Mouse (Mus musculus): ENCODE data around the gene Mfsd4b3.
"Not testable (repeated sequence)": the region's sequence is repeated elsewhere in the genome, so short reads cannot be mapped to it uniquely, and the experiment has no call there.

Gene Mfsd4b3

GRCm38 (mm10) chr10:39924556-39924955 lies 35.4 kb downstream of the Mfsd4b3 start:
- in situ Hi-C loops (cut with MboI), result not testable (repeated sequence)

- in situ Hi-C loops (cut with MboI), result no loop called here
Observed at GRCm38 (mm10) chr10:39912616-39913015, 47.3 kb downstream of the Mfsd4b3 start.

- in situ Hi-C loops (cut with MboI), result no loop called here
Observed at GRCm38 (mm10) chr10:39908768-39909441, 51.0 kb downstream of the Mfsd4b3 start.

- in situ Hi-C loops (cut with MboI), result no loop called here
Observed at GRCm38 (mm10) chr10:39906799-39907658, 52.9 kb downstream of the Mfsd4b3 start.

GRCm38 (mm10) chr10:39904191-39904590 lies 55.8 kb downstream of the Mfsd4b3 start:
- in situ Hi-C loops (cut with MboI), result no loop called here

- in situ Hi-C loops (cut with MboI), result no loop called here
Observed at GRCm38 (mm10) chr10:39898874-39899371, 61.0 kb downstream of the Mfsd4b3 start, which contains the start of gene Mfsd4b4. Gene Mfsd4b4 (minus strand): TSS chr10:39899238.

Measured in mature B cell (primary cell).